Mouse (Mus musculus): ENCODE data around the gene U2af1l4. TPM values are rescaled to one million over a fixed set of nuclear protein-coding genes. Genes with fewer than 3 reads are reported as not detected.

The U2af1l4 gene
- polyA plus RNA-seq, 1 experiment from 2014 or later: 88.4 TPM

GRCm38 (mm10) chr7:30532931-30533330 is 30.2 kb upstream of the U2af1l4 start:
- WGBS: 11% methylated on average over 8 of the region's 8 CpGs
- Histone ChIP-seq H3K4me2 (replicated peaks) (peak overlapping the region; percentile 79), H3K9me3 (no peaks in the 10 kb centered on the region), H3K4me3 (peak overlapping the region; percentile 82), H3K36me3 (peaks cover 51% of the 10 kb centered on the region), H3K27me3 (no peaks in the 10 kb centered on the region), H3K9ac (replicated peaks) (peak overlapping the region; percentile 91), H3K4me1 (peaks cover 35% of the 10 kb centered on the region), H3K27ac (replicated peaks) (0 out of 2 replicates have a peak overlapping the region, but pooled peaks have one; percentile 35)
- no peak for ATAC-seq (ENCODE audit: low FRiP score, low read depth)

- Histone ChIP-seq H3K9ac (replicated peaks) (peak overlapping the region; percentile 91), H3K27ac (replicated peaks) (peak overlapping the region; percentile 88), H3K27me3 (no peaks in the 10 kb centered on the region), H3K4me3 (peak overlapping the region; percentile 82), H3K9me3 (no peaks in the 10 kb centered on the region), H3K4me1 (peaks cover 35% of the 10 kb centered on the region), H3K4me2 (replicated peaks) (peak overlapping the region; percentile 79), H3K36me3 (peaks cover 48% of the 10 kb centered on the region)
- 5% methylated on average over 26 of the region's 26 CpGs for WGBS
- peak; percentile 29 for ATAC-seq (ENCODE audit: low FRiP score, low read depth)
Observed at GRCm38 (mm10) chr7:30533941-30534632, 29.0 kb upstream of the U2af1l4 start.

GRCm38 (mm10) chr7:30534633-30535577 is 28.2 kb upstream of the U2af1l4 start, which contains the start of gene Arhgap33:
Arhgap33 (minus strand) TSS chr7:30535060.
- ATAC-seq (ENCODE audit: low FRiP score, low read depth): peak; percentile 91
- peaks cover 35% of the 10 kb centered on the region for H3K4me1 ChIP-seq
- H3K9ac ChIP-seq (replicated peaks): peak within 1 kb of the TSS; percentile 91
- H3K4me2 ChIP-seq (replicated peaks): peak within 1 kb of the TSS; percentile 79
- WGBS: under 1% methylated on average over 76 of the region's 84 CpGs
- peak within 1 kb of the TSS; percentile 88 for H3K27ac ChIP-seq (replicated peaks)
- peak within 1 kb of the TSS; percentile 82 for H3K4me3 ChIP-seq
- peaks cover 47% of the 10 kb centered on the region for H3K36me3 ChIP-seq
- H3K27me3 ChIP-seq: no peaks in the 10 kb centered on the region
- no peaks in the 10 kb centered on the region for H3K9me3 ChIP-seq

GRCm38 (mm10) chr7:30540572-30540971 is 22.5 kb upstream of the U2af1l4 start:
- Histone ChIP-seq H3K36me3 (peaks cover 50% of the 10 kb centered on the region), H3K4me1 (peaks cover 5% of the 10 kb centered on the region), H3K4me2 (replicated peaks) (no peak overlapping the region), H3K27me3 (no peaks in the 10 kb centered on the region), H3K9me3 (no peaks in the 10 kb centered on the region), H3K4me3 (no peak overlapping the region), H3K27ac (replicated peaks) (no peak overlapping the region), H3K9ac (replicated peaks) (no peak overlapping the region)
- no peak for ATAC-seq (ENCODE audit: low FRiP score, low read depth)
- WGBS: 89% methylated on average over 7 of the region's 7 CpGs

- 96% methylated on average over 2 of the region's 2 CpGs for WGBS
- Histone ChIP-seq H3K36me3 (peaks cover 63% of the 10 kb centered on the region), H3K9ac (replicated peaks) (no peak overlapping the region; the same call in 1 of the 2 replicates), H3K27ac (replicated peaks) (no peak overlapping the region), H3K4me2 (replicated peaks) (no peak overlapping the region), H3K27me3 (no peaks in the 10 kb centered on the region), H3K4me1 (no peaks in the 10 kb centered on the region), H3K4me3 (no peak overlapping the region), H3K9me3 (no peaks in the 10 kb centered on the region)
- no peak for ATAC-seq (ENCODE audit: low FRiP score, low read depth)
Observed at GRCm38 (mm10) chr7:30544327-30544726, 18.8 kb upstream of the U2af1l4 start.

GRCm38 (mm10) chr7:30549880-30550279 is 13.2 kb upstream of the U2af1l4 start:
- H3K4me3 ChIP-seq: no peak overlapping the region
- ATAC-seq (ENCODE audit: low FRiP score, low read depth): no peak
- H3K27ac ChIP-seq (replicated peaks): no peak overlapping the region
- peaks cover 16% of the 10 kb centered on the region for H3K4me1 ChIP-seq
- peaks cover 33% of the 10 kb centered on the region; the same call in 1 of the 2 replicates for H3K36me3 ChIP-seq
- H3K9me3 ChIP-seq: no peaks in the 10 kb centered on the region
- no peak overlapping the region for H3K4me2 ChIP-seq (replicated peaks)
- peaks cover 10% of the 10 kb centered on the region; the same call in 1 of the 2 replicates for H3K27me3 ChIP-seq
- 93% methylated on average over 2 of the region's 2 CpGs for WGBS
- H3K9ac ChIP-seq (replicated peaks): no peak overlapping the region

- no peak overlapping the region for H3K27ac ChIP-seq (replicated peaks)
- H3K4me3 ChIP-seq: no peak overlapping the region
- no peaks in the 10 kb centered on the region for H3K9me3 ChIP-seq
- H3K4me1 ChIP-seq: peaks cover 16% of the 10 kb centered on the region
- no peak for ATAC-seq (ENCODE audit: low FRiP score, low read depth)
- H3K27me3 ChIP-seq: peaks cover 10% of the 10 kb centered on the region; the same call in 1 of the 2 replicates
- H3K9ac ChIP-seq (replicated peaks): no peak overlapping the region
- H3K4me2 ChIP-seq (replicated peaks): no peak overlapping the region
- 100% methylated on average over 1 of the region's 1 CpGs for WGBS
- H3K36me3 ChIP-seq: peaks cover 40% of the 10 kb centered on the region
Observed at GRCm38 (mm10) chr7:30550603-30551002, 12.5 kb upstream of the U2af1l4 start.

GRCm38 (mm10) chr7:30551445-30552101 is 11.5 kb upstream of the U2af1l4 start:
- peaks cover 41% of the 10 kb centered on the region for H3K36me3 ChIP-seq

GRCm38 (mm10) chr7:30552102-30553020 is 10.7 kb upstream of the U2af1l4 start, which contains the start of the genes Hspb6 and Proser3:
Hspb6 (plus strand) TSS chr7:30552178.
Proser3 (minus strand) TSS chr7:30552299.
- ATAC-seq (ENCODE audit: low FRiP score, low read depth): peak; percentile 96
- no peaks in the 10 kb centered on the region for H3K9me3 ChIP-seq
- peaks cover 16% of the 10 kb centered on the region for H3K4me1 ChIP-seq
- peaks cover 49% of the 10 kb centered on the region for H3K36me3 ChIP-seq
- peak within 1 kb of the TSS; percentile 89 for H3K4me2 ChIP-seq (replicated peaks)
- peak within 1 kb of the TSS; percentile 70 for H3K4me3 ChIP-seq
- peak within 1 kb of the TSS; percentile 91 for H3K27ac ChIP-seq (replicated peaks)
- WGBS: 2% methylated on average over 44 of the region's 44 CpGs
- peaks cover 10% of the 10 kb centered on the region; the same call in 1 of the 2 replicates for H3K27me3 ChIP-seq
- H3K9ac ChIP-seq (replicated peaks): peak within 1 kb of the TSS; percentile 61

More at GRCm38 (mm10) chr7:30551445-30552101, 11.5 kb upstream of the U2af1l4 start:
- Histone ChIP-seq H3K4me1 (peaks cover 16% of the 10 kb centered on the region), H3K9me3 (no peaks in the 10 kb centered on the region), H3K27me3 (peaks cover 10% of the 10 kb centered on the region; the same call in 1 of the 2 replicates), H3K27ac (replicated peaks) (peak overlapping the region; percentile 91), H3K4me3 (peak overlapping the region; percentile 70), H3K4me2 (replicated peaks) (peak overlapping the region; percentile 89), H3K9ac (replicated peaks) (peak overlapping the region; percentile 61)
- 2% methylated on average over 10 of the region's 10 CpGs for WGBS
- ATAC-seq (ENCODE audit: low FRiP score, low read depth): peak; percentile 64

GRCm38 (mm10) chr7:30553021-30553589 is 10.0 kb upstream of the U2af1l4 start:
- Histone ChIP-seq H3K4me2 (replicated peaks) (peak overlapping the region; percentile 89), H3K27ac (replicated peaks) (peak overlapping the region; percentile 66; the same call in 1 of the 2 replicates), H3K9ac (replicated peaks) (peak overlapping the region; percentile 51), H3K9me3 (no peaks in the 10 kb centered on the region), H3K36me3 (peaks cover 45% of the 10 kb centered on the region), H3K4me3 (peak overlapping the region; percentile 70), H3K4me1 (peaks cover 19% of the 10 kb centered on the region), H3K27me3 (peaks cover 10% of the 10 kb centered on the region; the same call in 1 of the 2 replicates)
- ATAC-seq (ENCODE audit: low FRiP score, low read depth): no peak
- 9% methylated on average over 23 of the region's 23 CpGs for whole genome bisulfite sequencing

Data from midbrain, embryonic 12.5 days (tissue).